Mouse (Mus musculus) lung, postnatal 0 days (tissue): ENCODE data around the gene Vrk3.

ENCODE experiments used
- CTCF ChIP-seq: IDR thresholded peaks from 2 replicates; pipeline ENCODE4 v1.5.1; 2016; ENCODE audit warnings: antibody characterized with exemption, mild to moderate bottlenecking
- EP300 ChIP-seq: IDR thresholded peaks from 2 replicates; pipeline ENCODE4 v1.6.1; 2016; ENCODE audit warnings: antibody characterized with exemption, mild to moderate bottlenecking, control low read depth

DNA sequence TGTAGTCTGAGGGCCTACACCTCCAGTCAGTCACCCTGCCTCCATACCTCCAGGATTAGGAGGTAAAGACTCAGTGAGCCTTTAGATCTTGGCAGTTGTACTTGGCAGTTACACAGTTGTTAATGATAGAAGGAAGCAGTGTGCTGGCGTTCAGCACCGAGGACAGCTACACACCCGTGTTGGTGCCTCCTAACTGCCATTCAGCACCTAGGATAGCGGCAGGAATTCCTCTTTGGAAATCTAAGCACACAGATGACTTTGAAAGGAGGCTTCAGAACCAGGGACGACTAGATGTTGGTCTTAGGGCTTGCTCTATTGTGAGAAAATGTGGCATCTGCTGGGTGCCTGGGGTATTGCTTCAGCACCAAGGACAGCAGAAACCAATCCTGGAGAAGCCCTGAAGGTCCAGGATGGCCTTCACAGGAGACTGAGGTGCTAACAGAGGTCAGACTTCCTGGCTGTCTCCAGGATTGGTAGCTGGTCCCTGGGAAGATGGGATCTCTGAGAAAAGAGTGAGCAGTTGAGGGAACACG lies 21.9 kb downstream of the Vrk3 start:
- TF ChIP-seq CTCF (peak; percentile 43), EP300 (no peak)
